Mouse (Mus musculus): ENCODE data around the gene Pard3. TPM values are rescaled to one million over a fixed set of nuclear protein-coding genes. Genes with fewer than 3 reads are reported as not detected.
A peak's percentile ranks its signal among the peaks of the same experiment; 100 is the strongest.

The Pard3 gene
- total RNA-seq, 1 experiment from 2014 or later = not detected

DNA sequence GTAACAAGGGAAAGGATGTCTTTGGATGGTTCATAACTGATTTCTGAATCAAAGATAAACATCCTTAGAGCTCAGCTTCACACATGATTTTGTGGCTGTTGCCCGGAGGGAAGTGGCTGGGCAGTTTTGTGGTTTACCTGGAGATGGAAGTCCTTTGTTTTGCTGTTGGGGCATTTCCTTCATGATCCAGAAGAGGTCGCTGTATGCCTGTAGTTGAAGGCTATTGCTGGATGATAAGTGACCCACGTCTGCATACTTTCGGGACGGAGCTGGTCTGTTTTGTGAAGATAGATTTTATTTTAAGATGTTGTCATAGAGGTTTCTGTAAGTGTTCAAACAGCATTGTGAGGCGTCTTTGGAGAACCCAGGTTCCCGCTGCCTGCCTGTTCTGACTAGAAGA, 126.7 kb downstream of the Pard3 start:
- peak; percentile 64 to 73 for ATAC-seq (replicated peaks in 1 of 2; ENCODE audit: insufficient read depth in 1 of 2, low FRiP score in 2 of 2, low TSS enrichment in 1 of 2, low read depth in 1 of 2, poor library complexity in 2 of 2, severe bottlenecking in 2 of 2)

- ATAC-seq (replicated peaks in 1 of 2; ENCODE audit: insufficient read depth in 1 of 2, low FRiP score in 2 of 2, low TSS enrichment in 1 of 2, low read depth in 1 of 2, poor library complexity in 2 of 2, severe bottlenecking in 2 of 2) = peak; percentile 37 to 47; a peak in 2 of 4 replicates
Observed at GRCm38 (mm10) chr8:127191387-127191786, 127.7 kb downstream of the Pard3 start.

DNA sequence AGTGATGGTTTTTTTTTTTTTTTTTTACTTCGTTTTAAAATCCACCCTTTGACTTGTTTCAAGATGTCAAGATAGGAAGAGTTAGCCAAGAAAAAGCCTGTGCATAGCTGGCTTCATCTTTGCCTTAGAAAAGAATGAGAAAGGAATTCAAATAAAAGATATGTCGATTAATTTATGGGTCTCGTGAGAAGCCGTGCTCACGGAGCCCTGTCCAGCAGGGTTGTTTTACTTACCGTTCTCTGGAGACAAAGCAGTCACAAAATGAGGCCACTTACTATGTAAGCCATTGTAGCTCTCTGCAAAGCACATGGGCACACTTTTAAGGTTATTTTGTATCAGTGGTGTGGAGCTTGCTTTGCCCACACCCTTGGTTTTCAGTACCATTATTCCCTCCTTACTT, 128.1 kb downstream of the Pard3 start:
- no peak for ATAC-seq (replicated peaks in 1 of 2; ENCODE audit: insufficient read depth in 1 of 2, low FRiP score in 2 of 2, low TSS enrichment in 1 of 2, low read depth in 1 of 2, poor library complexity in 2 of 2, severe bottlenecking in 2 of 2)

GRCm38 (mm10) chr8:127192331-127192730, 128.6 kb downstream of the Pard3 start:
- no peak for ATAC-seq (replicated peaks in 1 of 2; ENCODE audit: insufficient read depth in 1 of 2, low FRiP score in 2 of 2, low TSS enrichment in 1 of 2, low read depth in 1 of 2, poor library complexity in 2 of 2, severe bottlenecking in 2 of 2)

GRCm38 (mm10) chr8:127193375-127193774, 129.7 kb downstream of the Pard3 start:
- ATAC-seq (replicated peaks in 1 of 2; ENCODE audit: insufficient read depth in 1 of 2, low FRiP score in 2 of 2, low TSS enrichment in 1 of 2, low read depth in 1 of 2, poor library complexity in 2 of 2, severe bottlenecking in 2 of 2) = no peak

GRCm38 (mm10) chr8:127194786-127195407, 131.2 kb downstream of the Pard3 start:
- ATAC-seq (replicated peaks in 1 of 2; ENCODE audit: insufficient read depth in 1 of 2, low FRiP score in 2 of 2, low TSS enrichment in 1 of 2, low read depth in 1 of 2, poor library complexity in 2 of 2, severe bottlenecking in 2 of 2) = no peak

DNA sequence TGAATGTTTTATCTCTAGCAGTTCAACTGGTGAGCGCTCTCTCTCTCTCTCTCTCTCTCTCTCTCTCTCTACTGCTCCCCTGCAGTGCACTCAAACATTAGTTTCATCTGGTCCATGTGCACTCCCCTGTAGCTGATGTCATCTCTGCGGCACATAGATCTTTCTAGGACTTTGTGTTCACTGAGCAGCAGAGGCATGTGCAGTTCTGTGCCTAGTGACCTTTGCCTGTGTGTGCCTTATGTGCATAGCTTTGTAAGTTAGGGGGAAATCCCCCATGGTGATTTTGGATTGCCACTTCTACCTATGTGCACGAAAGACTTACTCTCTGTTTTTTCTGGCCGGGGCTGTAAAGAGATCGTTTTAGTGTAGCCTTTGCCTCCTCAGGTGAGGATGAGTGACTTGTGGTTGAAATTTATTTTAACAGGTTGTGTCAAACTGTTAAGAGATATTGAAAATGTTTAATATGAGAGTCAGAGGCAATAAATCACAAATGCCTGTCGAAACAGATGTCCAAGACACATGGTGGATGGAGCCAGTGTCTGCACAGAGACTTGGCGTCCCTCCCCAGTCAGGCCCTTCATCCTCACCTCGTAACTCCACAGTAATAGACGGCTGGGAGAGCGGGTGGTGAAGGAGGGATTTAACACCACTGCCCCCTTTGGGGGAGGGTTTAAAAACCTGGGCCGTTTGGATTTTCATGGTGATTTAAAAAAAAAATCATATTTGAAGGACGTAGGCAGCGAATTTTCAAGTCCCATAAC, 133.0 kb downstream of the Pard3 start:
- no peak for ATAC-seq (replicated peaks in 1 of 2; ENCODE audit: insufficient read depth in 1 of 2, low FRiP score in 2 of 2, low TSS enrichment in 1 of 2, low read depth in 1 of 2, poor library complexity in 2 of 2, severe bottlenecking in 2 of 2)

- ATAC-seq (replicated peaks in 1 of 2; ENCODE audit: insufficient read depth in 1 of 2, low FRiP score in 2 of 2, low TSS enrichment in 1 of 2, low read depth in 1 of 2, poor library complexity in 2 of 2, severe bottlenecking in 2 of 2) = no peak
Observed at GRCm38 (mm10) chr8:127207455-127207854, 143.8 kb downstream of the Pard3 start.

- ATAC-seq (replicated peaks in 1 of 2; ENCODE audit: insufficient read depth in 1 of 2, low FRiP score in 2 of 2, low TSS enrichment in 1 of 2, low read depth in 1 of 2, poor library complexity in 2 of 2, severe bottlenecking in 2 of 2) = no peak
Observed at GRCm38 (mm10) chr8:127210621-127211020, 146.9 kb downstream of the Pard3 start.

- ATAC-seq (replicated peaks in 1 of 2; ENCODE audit: insufficient read depth in 1 of 2, low FRiP score in 2 of 2, low TSS enrichment in 1 of 2, low read depth in 1 of 2, poor library complexity in 2 of 2, severe bottlenecking in 2 of 2) = no peak
Observed at GRCm38 (mm10) chr8:127214338-127214737, 150.6 kb downstream of the Pard3 start.

- ATAC-seq (replicated peaks in 1 of 2; ENCODE audit: insufficient read depth in 1 of 2, low FRiP score in 2 of 2, low TSS enrichment in 1 of 2, low read depth in 1 of 2, poor library complexity in 2 of 2, severe bottlenecking in 2 of 2) = no peak
Observed at GRCm38 (mm10) chr8:127214748-127215433, 151.2 kb downstream of the Pard3 start.

GRCm38 (mm10) chr8:127220206-127220605, 156.5 kb downstream of the Pard3 start:
- ATAC-seq (replicated peaks in 1 of 2; ENCODE audit: insufficient read depth in 1 of 2, low FRiP score in 2 of 2, low TSS enrichment in 1 of 2, low read depth in 1 of 2, poor library complexity in 2 of 2, severe bottlenecking in 2 of 2) = no peak

- no peak for ATAC-seq (replicated peaks in 1 of 2; ENCODE audit: insufficient read depth in 1 of 2, low FRiP score in 2 of 2, low TSS enrichment in 1 of 2, low read depth in 1 of 2, poor library complexity in 2 of 2, severe bottlenecking in 2 of 2)
Observed at GRCm38 (mm10) chr8:127220615-127221014, 156.9 kb downstream of the Pard3 start.

DNA sequence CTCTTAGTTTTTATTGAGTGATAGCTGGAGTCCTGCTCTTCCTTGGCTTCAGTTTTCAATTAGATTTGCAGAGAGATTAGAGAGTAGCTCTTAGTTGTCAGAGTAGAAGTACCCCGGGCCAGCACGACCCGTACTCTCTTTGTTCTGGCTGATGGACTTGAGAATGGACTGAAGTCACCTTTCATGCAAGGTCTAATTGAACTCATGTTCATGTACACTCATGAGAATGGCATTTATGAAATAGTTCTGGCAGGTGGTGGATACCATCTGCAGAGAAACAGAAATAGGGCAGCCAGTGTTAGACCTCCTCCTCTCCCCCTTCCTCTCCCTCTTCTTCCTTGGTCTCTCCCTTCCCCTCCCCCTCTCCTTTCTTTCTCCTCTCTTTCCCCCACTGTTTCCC, 158.7 kb downstream of the Pard3 start:
- no peak for ATAC-seq (replicated peaks in 1 of 2; ENCODE audit: insufficient read depth in 1 of 2, low FRiP score in 2 of 2, low TSS enrichment in 1 of 2, low read depth in 1 of 2, poor library complexity in 2 of 2, severe bottlenecking in 2 of 2)

DNA sequence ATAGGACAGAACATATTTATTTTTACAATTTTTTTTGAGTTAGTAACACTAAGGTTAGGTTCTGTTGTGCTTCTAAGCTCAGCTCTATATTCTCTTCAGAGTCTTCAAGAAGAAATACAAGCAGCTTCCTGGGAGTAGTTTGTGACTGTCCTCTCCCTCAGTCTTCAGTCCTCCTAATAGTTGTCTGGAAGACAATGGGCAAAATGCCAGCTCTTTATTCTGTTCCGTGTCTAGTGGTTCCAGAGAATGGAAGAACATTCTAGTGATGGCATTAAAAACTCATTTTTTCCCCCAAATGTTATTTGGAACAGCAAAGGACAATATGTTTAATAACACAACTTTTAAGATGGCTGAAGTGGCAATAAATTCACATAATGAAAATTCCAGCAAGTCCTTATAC, 163.3 kb downstream of the Pard3 start:
- no peak for ATAC-seq (replicated peaks in 1 of 2; ENCODE audit: insufficient read depth in 1 of 2, low FRiP score in 2 of 2, low TSS enrichment in 1 of 2, low read depth in 1 of 2, poor library complexity in 2 of 2, severe bottlenecking in 2 of 2)

DNA sequence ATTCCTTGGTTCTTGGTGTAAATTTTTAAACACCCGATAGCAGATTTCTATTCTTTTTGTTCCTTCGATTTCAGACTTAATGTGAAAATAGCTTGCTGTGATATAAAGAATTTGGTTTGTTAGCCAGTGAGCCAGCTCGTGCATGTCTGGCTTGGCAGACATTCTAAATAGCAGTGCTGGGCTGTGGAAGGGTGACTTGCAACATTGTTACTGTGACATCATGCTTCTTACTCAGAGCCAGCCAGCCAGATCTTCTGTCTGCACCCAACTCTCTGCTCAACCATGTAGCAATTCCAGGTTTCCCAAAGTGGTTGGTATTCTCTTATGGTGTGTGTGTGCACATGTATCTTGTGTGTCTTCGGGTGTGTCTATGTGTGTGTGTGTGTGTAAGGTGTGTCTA, 163.7 kb downstream of the Pard3 start:
- peak in 1 of 2 experiments; percentile 36; a peak in 1 of 4 replicates for ATAC-seq (replicated peaks in 1 of 2; ENCODE audit: insufficient read depth in 1 of 2, low FRiP score in 2 of 2, low TSS enrichment in 1 of 2, low read depth in 1 of 2, poor library complexity in 2 of 2, severe bottlenecking in 2 of 2)

- no peak for ATAC-seq (replicated peaks in 1 of 2; ENCODE audit: insufficient read depth in 1 of 2, low FRiP score in 2 of 2, low TSS enrichment in 1 of 2, low read depth in 1 of 2, poor library complexity in 2 of 2, severe bottlenecking in 2 of 2)
Observed at GRCm38 (mm10) chr8:127229325-127230232, 165.9 kb downstream of the Pard3 start.

Measured in hematopoietic stem cell, adult 5-6 weeks (primary cell).